Mouse (Mus musculus) heart, adult 2 months (tissue): ENCODE data around the gene Cib1.

Source experiments
- CTCF ChIP-seq: fragments of 200-600 bp; IDR thresholded peaks from 2 replicates; pipeline ENCODE4 v1.8.1; 2022; ENCODE audit warnings: antibody characterized with exemption, mild to moderate bottlenecking, moderate library complexity
- EP300 ChIP-seq: fragments of 200-500 bp; IDR thresholded peaks from 2 replicates; pipeline ENCODE4 v1.6.1; 2011; ENCODE audit warnings: low read depth, low read length, control low read depth; ENCODE audit not compliant: insufficient read depth

GRCm38 (mm10) chr7:80257706-80258105 lies 25.1 kb upstream of the Cib1 start:
- TF ChIP-seq CTCF: no peak
- TF ChIP-seq EP300: no peak
